Mouse (Mus musculus) C2C12 (cell line): Measurements from ENCODE around the gene Rsph3b.
"Not testable (repeated sequence)": the region's sequence is repeated elsewhere in the genome, so short reads cannot be mapped to it uniquely, and the experiment has no call there.

Source experiments
- CEBPB ChIP-seq: IDR thresholded peaks from one replicate; pipeline ENCODE4 v1.6.1; 2011; ENCODE audit warnings: low read depth, mild to moderate bottlenecking, control low read depth, moderate library complexity
- CTCF ChIP-seq: IDR thresholded peaks from one replicate; pipeline ENCODE4 v1.5.1; 2011; ENCODE audit not compliant: control insufficient read depth, insufficient read depth, insufficient read length
- MYOD1 ChIP-seq: IDR thresholded peaks from one replicate; pipeline ENCODE4 v1.6.1; 2011; ENCODE audit warnings: low read depth; ENCODE audit not compliant: control insufficient read depth, insufficient read length
- MYOG ChIP-seq: IDR thresholded peaks from one replicate; pipeline ENCODE4 v1.6.1; 2011; ENCODE audit not compliant: control insufficient read depth, insufficient read length; ENCODE audit errors: extremely low read depth
- USF1 ChIP-seq: IDR thresholded peaks from one replicate; pipeline ENCODE4 v1.6.1; 2011; ENCODE audit warnings: low read depth, mild to moderate bottlenecking, control low read depth, moderate library complexity

DNA sequence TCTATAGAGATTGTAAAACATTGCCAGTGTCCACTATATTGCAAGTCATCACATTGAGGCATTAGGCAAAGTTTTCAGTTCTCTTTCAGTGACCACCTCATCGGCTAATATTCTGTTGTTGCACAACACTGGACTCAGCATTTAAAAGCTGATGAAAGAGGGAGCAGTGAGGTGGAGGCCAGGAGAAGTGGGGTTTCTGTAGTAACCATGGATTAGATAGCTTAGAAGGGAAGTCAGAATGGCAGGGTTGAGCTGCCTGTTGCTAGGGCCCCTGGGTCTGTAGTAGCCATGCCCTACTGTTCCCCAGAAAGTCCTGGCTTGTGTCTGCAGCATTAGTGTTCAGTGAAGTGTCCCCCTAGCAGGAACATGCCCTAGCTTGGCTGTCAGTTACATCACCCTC lies 37.6 kb upstream of the Rsph3b start:
- not testable (repeated sequence) for TF ChIP-seq CTCF, USF1, MYOD1, MYOG, CEBPB
